Mouse (Mus musculus) ES-Bruce4 (cell line): ENCODE results near the gene Abcc3.

Experiments used
- CTCF ChIP-seq: IDR thresholded peaks from one replicate; pipeline ENCODE4 v1.8.1; 2011; ENCODE audit warnings: low read depth, low read length
- POLR2A ChIP-seq: IDR thresholded peaks from one replicate; pipeline ENCODE4 v1.8.1; 2011; ENCODE audit warnings: low read length; ENCODE audit not compliant: insufficient read depth

DNA sequence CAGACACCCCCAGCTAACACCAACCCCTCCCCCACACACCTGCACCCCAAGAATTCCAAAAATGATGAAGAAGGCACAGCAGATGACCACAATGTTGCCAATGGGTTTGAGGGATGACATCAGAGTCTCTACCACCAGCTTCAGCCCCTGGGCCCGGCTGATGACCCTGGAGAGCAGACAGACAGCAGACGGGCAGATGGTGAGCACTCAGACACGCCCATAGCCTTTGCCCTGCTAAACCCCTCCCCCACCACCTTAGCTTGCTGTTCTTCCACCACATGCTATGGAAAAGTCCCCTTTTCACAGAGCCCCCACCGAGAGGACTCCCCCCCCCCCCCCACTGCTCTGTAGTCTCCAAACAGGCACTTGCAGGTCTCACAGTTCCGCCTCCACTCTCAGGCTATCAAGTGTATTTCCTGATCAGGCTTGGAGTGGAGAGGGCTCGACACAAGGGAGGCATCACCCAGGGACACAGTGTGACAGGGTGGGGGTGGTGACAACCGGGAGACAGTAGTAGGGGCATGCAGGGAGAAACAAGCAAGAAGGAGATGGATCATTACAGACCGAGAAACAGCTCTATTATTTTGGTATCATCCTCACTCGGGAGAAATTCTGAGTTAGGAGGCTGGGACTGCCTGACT lies 36.3 kb upstream of the Abcc3 start:
- no peak for TF ChIP-seq POLR2A
- no peak for TF ChIP-seq CTCF
